Mouse (Mus musculus) CH12.LX (cell line): Measurements from ENCODE around the gene H2-M10.4. TPM values are rescaled to one million over a fixed set of nuclear protein-coding genes. Genes with fewer than 3 reads are reported as not detected.

Experiments used
- DNase-seq: peaks from one replicate; pipeline ENCODE4 v3.0.0-alpha.2; 2013; ENCODE audit errors: extremely low read depth
- H3K27ac ChIP-seq: 2 replicates; pipeline ENCODE4 v1.5.1; 2012; ENCODE audit warnings: low read depth, mild to moderate bottlenecking, control low read depth, moderate library complexity; ENCODE audit not compliant: insufficient read depth
- H3K27me3 ChIP-seq: replicated peaks from 2 replicates; pipeline ENCODE3; 2012; ENCODE audit warnings: inconsistent platforms
- H3K36me3 ChIP-seq, 2 experiments: replicated peaks in 1 of 2; 2 replicates each; pipeline versions ENCODE3 to v1.6.1; 2012; ENCODE audit warnings: inconsistent platforms in 1 of 2, low read length in 1 of 2, mild to moderate bottlenecking in 1 of 2, mixed read lengths in 1 of 2, moderate library complexity in 1 of 2; ENCODE audit not compliant: control insufficient read depth in 1 of 2, insufficient read depth in 1 of 2
- H3K4me1 ChIP-seq, 2 experiments: 2 replicates each; pipeline ENCODE4 v1.6.1; 2012; ENCODE audit warnings: inconsistent platforms in 1 of 2, moderate library complexity in 1 of 2; ENCODE audit not compliant: insufficient read depth in 2 of 2, control insufficient read depth in 1 of 2
- H3K4me2 ChIP-seq: 2 replicates; pipeline ENCODE4 v1.6.1; 2012; ENCODE audit warnings: low read depth, mild to moderate bottlenecking, control low read depth; ENCODE audit not compliant: poor library complexity, insufficient read depth, severe bottlenecking
- H3K4me3 ChIP-seq, 3 experiments: fragments of 150-350 bp in 1 of 3; sonication (generic) in 1 of 3; replicated peaks in 1 of 3; 2 replicates each; pipeline versions ENCODE3 to v1.5.1; 2011 to 2012; ENCODE audit warnings: low read depth in 2 of 3, low read length in 2 of 3, mild to moderate bottlenecking in 2 of 3, moderate library complexity in 2 of 3, control low read depth in 1 of 3, improper control_type of control experiment in 1 of 3, inconsistent platforms in 1 of 3, mixed read lengths in 1 of 3; ENCODE audit not compliant: poor library complexity in 1 of 3
- H3K79me2 ChIP-seq: replicated peaks from 2 replicates; pipeline ENCODE4 v1.6.1; 2012; ENCODE audit warnings: mild to moderate bottlenecking, moderate library complexity; ENCODE audit not compliant: control insufficient read depth, poor library complexity, insufficient read depth, severe bottlenecking; ENCODE audit errors: extremely low read depth
- H3K9ac ChIP-seq: 2 replicates; pipeline ENCODE4 v1.6.1; 2012; ENCODE audit warnings: low read depth, mild to moderate bottlenecking, control low read depth, moderate library complexity; ENCODE audit not compliant: insufficient read depth
- H3K9me3 ChIP-seq: replicated peaks from 2 replicates; pipeline ENCODE3; 2012; ENCODE audit warnings: low read length, inconsistent platforms, mixed read lengths
- CHD1 ChIP-seq: IDR thresholded peaks from 2 replicates; pipeline ENCODE4 v1.6.1; 2012; ENCODE audit warnings: low read depth, low read length, improper control_type of control experiment, inconsistent platforms
- CHD2 ChIP-seq: IDR thresholded peaks from 2 replicates; pipeline ENCODE4 v1.6.1; 2011; ENCODE audit warnings: low read length, improper control_type of control experiment
- CTCF ChIP-seq, 2 experiments: IDR thresholded peaks in 1 of 2; conservative IDR thresholded peaks in 1 of 2; 2 replicates each; pipeline ENCODE4 v1.5.1; 2011 to 2012; ENCODE audit warnings: low read depth in 2 of 2, low read length in 2 of 2, improper control_type of control experiment in 1 of 2, inconsistent platforms in 1 of 2, mild to moderate bottlenecking in 1 of 2, moderate library complexity in 1 of 2
- E2F4 ChIP-seq: IDR thresholded peaks from 2 replicates; pipeline ENCODE4 v1.6.1; 2011; ENCODE audit warnings: low read depth, low read length, improper control_type of control experiment; ENCODE audit not compliant: insufficient replicate concordance
- ELF1 ChIP-seq: IDR thresholded peaks from 2 replicates; pipeline ENCODE4 v1.6.1; 2014; ENCODE audit warnings: low read depth, mild to moderate bottlenecking, inconsistent platforms, low read length, improper control_type of control experiment
- GABPA ChIP-seq: IDR thresholded peaks from 2 replicates; pipeline ENCODE4 v1.6.1; 2012; ENCODE audit warnings: low read depth, low read length, improper control_type of control experiment, inconsistent platforms; ENCODE audit not compliant: insufficient replicate concordance
- HCFC1 ChIP-seq: IDR thresholded peaks from 2 replicates; pipeline ENCODE4 v1.6.1; 2012; ENCODE audit warnings: low read depth, mild to moderate bottlenecking, inconsistent platforms, low read length, improper control_type of control experiment
- IRF4 ChIP-seq: IDR thresholded peaks from 2 replicates; pipeline ENCODE4 v1.6.1; 2014; ENCODE audit warnings: low read depth, mild to moderate bottlenecking, inconsistent platforms, low read length, improper control_type of control experiment
- JUN ChIP-seq: IDR thresholded peaks from 2 replicates; pipeline ENCODE4 v1.6.1; 2011; ENCODE audit warnings: low read depth, mild to moderate bottlenecking, low read length, improper control_type of control experiment, moderate library complexity; ENCODE audit not compliant: insufficient read depth
- KAT2A ChIP-seq: IDR thresholded peaks from 2 replicates; pipeline ENCODE4 v1.6.1; 2012; ENCODE audit warnings: low read length, improper control_type of control experiment, inconsistent platforms; ENCODE audit not compliant: insufficient replicate concordance
- MAX ChIP-seq: IDR thresholded peaks from 2 replicates; pipeline ENCODE4 v1.6.1; 2011; ENCODE audit warnings: low read length, improper control_type of control experiment
- MAZ ChIP-seq: IDR thresholded peaks from 2 replicates; pipeline ENCODE4 v1.6.1; 2012; ENCODE audit warnings: low read depth, mild to moderate bottlenecking, inconsistent platforms, low read length, improper control_type of control experiment, moderate library complexity
- MXI1 ChIP-seq: IDR thresholded peaks from 2 replicates; pipeline ENCODE4 v1.6.1; 2011; ENCODE audit warnings: mild to moderate bottlenecking, low read depth, low read length, improper control_type of control experiment
- MYC ChIP-seq: IDR thresholded peaks from 2 replicates; pipeline ENCODE4 v1.6.1; 2011; ENCODE audit warnings: low read depth, mild to moderate bottlenecking, improper control_type of control experiment, low read length
- NELFE ChIP-seq: IDR thresholded peaks from 2 replicates; pipeline ENCODE4 v1.6.1; 2011; ENCODE audit warnings: low read depth, low read length, improper control_type of control experiment
- NRF1 ChIP-seq: IDR thresholded peaks from 2 replicates; pipeline ENCODE4 v1.6.1; 2014; ENCODE audit warnings: low read depth, mild to moderate bottlenecking, inconsistent platforms, low read length, improper control_type of control experiment, moderate library complexity
- POLR2A ChIP-seq: IDR thresholded peaks from 2 replicates; pipeline ENCODE4 v1.6.1; 2011; ENCODE audit warnings: low read depth, mild to moderate bottlenecking, improper control_type of control experiment, low read length
- POLR2AphosphoS2 ChIP-seq: IDR thresholded peaks from 2 replicates; pipeline ENCODE4 v1.6.1; 2011; ENCODE audit warnings: low read depth, low read length, improper control_type of control experiment
- RCOR1 ChIP-seq: conservative IDR thresholded peaks from 2 replicates; pipeline ENCODE4 v1.6.1; 2012; ENCODE audit warnings: low read depth, mild to moderate bottlenecking, inconsistent platforms, low read length, improper control_type of control experiment
- SIN3A ChIP-seq: IDR thresholded peaks from 2 replicates; pipeline ENCODE4 v1.6.1; 2012; ENCODE audit warnings: low read length, improper control_type of control experiment, inconsistent platforms
- SMC3 ChIP-seq: IDR thresholded peaks from 2 replicates; pipeline ENCODE4 v1.6.1; 2011; ENCODE audit warnings: low read depth, low read length, improper control_type of control experiment
- TCF12 ChIP-seq: IDR thresholded peaks from 2 replicates; pipeline ENCODE4 v1.6.1; 2014; ENCODE audit warnings: low read depth, mild to moderate bottlenecking, inconsistent platforms, low read length, improper control_type of control experiment
- USF1 ChIP-seq: IDR thresholded peaks from 2 replicates; pipeline ENCODE4 v1.6.1; 2014; ENCODE audit warnings: low read depth, mild to moderate bottlenecking, inconsistent platforms, low read length, improper control_type of control experiment
- ZKSCAN1 ChIP-seq: IDR thresholded peaks from 2 replicates; pipeline ENCODE4 v1.6.1; 2012; ENCODE audit warnings: low read depth, inconsistent platforms, low read length, improper control_type of control experiment, borderline replicate concordance
- dilution Hi-C: fragments of 300-500 bp; cut with MboI; formaldehyde crosslinking; loops from 2 replicates; pipeline ENCODE4 v1.14.3; 2020; ENCODE audit warnings: low sequenced_read_pairs; ENCODE audit not compliant: extremely low pct_unique_long_range_greater_than_20kb, extremely low pct_ligation_motif_present
- in situ Hi-C: fragments of 300-500 bp; cut with MboI; formaldehyde crosslinking; loops from 3 replicates; pipeline ENCODE4 v1.14.3; 2019; ENCODE audit warnings: low sequenced_read_pairs, low pct_ligation_motif_present, low pct_unique_long_range_greater_than_20kb, mixed read lengths
- polyA plus RNA-seq: library from polyadenylated mRNA; unstranded; fragments of >175 nt; gene quantifications from 2 replicates; pipeline ENCODE4 v1.2.1, GENCODE M21; 2012; ENCODE audit warnings: low read depth; ENCODE audit not compliant: insufficient read length
- total RNA-seq, 2 experiments: library from RNA; depleted of rRNA; stranded (reverse); fragments of 300-350 nt in 1 of 2; fragments of >200 nt in 1 of 2; gene quantifications; 2 replicates each; pipeline ENCODE4 v1.2.3; 2012 to 2014

H2-M10.4 gene
- total RNA-seq (2012; rRNA removed) (not detected in 2 replicates), total RNA-seq (2014; rRNA removed) (not detected in 2 replicates), polyA plus RNA-seq (not detected in 2 replicates)

GRCm38 (mm10) chr17:36462234-36462633 is at the start of gene H2-M10.4:
H2-M10.4 (minus strand) TSS chr17:36462334.
- Histone ChIP-seq H3K36me3 (no peaks in the 10 kb centered on the region), H3K4me3 (no peak within 1 kb of the TSS), H3K9ac (no peak within 1 kb of the TSS), H3K27ac (no peak within 1 kb of the TSS), H3K9me3 (no peaks in the 10 kb centered on the region), H3K79me2 (no peaks in the 10 kb centered on the region), H3K4me1 (no peaks in the 10 kb centered on the region), H3K4me2 (no peak within 1 kb of the TSS), H3K27me3 (peaks cover 79% of the 10 kb centered on the region)
- in situ Hi-C loops, result no loop called here
- TF ChIP-seq TCF12 (no peak), POLR2A (no peak), SMC3 (no peak), GABPA (no peak), ELF1 (no peak), HCFC1 (no peak), CHD2 (no peak), NRF1 (no peak), NELFE (no peak), USF1 (no peak), POLR2AphosphoS2 (no peak), E2F4 (no peak), JUN (no peak), SIN3A (no peak)
- dilution Hi-C loops, result no loop called here
- no peak for DNase-seq

DNA sequence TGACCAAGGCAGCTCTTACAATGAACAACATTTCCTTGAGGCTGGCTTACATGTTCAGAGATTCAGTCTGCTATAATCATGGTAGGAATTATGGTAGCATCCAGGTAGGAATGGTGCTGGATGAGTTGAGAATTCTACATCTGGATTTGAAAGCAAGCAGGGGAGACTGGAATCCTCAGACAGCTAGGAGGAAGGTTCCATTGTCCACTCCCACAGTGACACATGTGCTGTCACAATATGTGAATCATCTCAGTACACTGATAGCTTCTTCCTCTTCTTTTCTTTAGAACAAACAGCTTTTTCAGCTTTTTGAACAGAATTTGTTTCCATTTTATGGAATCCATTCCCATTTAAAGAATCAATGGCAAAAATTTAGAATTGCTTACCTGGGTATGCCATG is 41.8 kb upstream of the H2-M10.4 start:
- no peak for DNase-seq
- peaks cover 90% of the 10 kb centered on the region for H3K27me3 ChIP-seq
- H3K4me3 ChIP-seq, result no peak overlapping the region
- H3K27ac ChIP-seq, result no peak overlapping the region
- H3K9me3 ChIP-seq, result no peaks in the 10 kb centered on the region
- dilution Hi-C loops, result no loop called here
- TF ChIP-seq RCOR1, result no peak
- no peak for TF ChIP-seq CHD1
- TF ChIP-seq CHD2, result no peak
- no peak for TF ChIP-seq SMC3
- TF ChIP-seq MAX, result no peak
- no peak for TF ChIP-seq IRF4
- no peak for TF ChIP-seq CTCF (conservative IDR thresholded peaks at IDR 0.05 in 1 of 2, IDR thresholded peaks at IDR 0.05 in 1 of 2; ENCODE audit: low read depth in 2 of 2, low read length in 2 of 2)
- TF ChIP-seq MXI1, result no peak
- no peak for TF ChIP-seq MYC
- TF ChIP-seq MAZ, result no peak
- TF ChIP-seq KAT2A, result no peak
- no peak for TF ChIP-seq USF1
- no peak for TF ChIP-seq POLR2A
- TF ChIP-seq ZKSCAN1, result no peak
- TF ChIP-seq HCFC1, result no peak
- H3K9ac ChIP-seq, result no peak overlapping the region
- H3K79me2 ChIP-seq, result no peaks in the 10 kb centered on the region
- H3K4me2 ChIP-seq, result no peak overlapping the region
- H3K4me1 ChIP-seq, result peaks cover 0 to 5% of the 10 kb centered on the region in 2 experiments; a peak in 1 of 4 replicates
- no peaks in the 10 kb centered on the region for H3K36me3 ChIP-seq
- in situ Hi-C loops, result no loop called here
